In the genomic region with DNA sequence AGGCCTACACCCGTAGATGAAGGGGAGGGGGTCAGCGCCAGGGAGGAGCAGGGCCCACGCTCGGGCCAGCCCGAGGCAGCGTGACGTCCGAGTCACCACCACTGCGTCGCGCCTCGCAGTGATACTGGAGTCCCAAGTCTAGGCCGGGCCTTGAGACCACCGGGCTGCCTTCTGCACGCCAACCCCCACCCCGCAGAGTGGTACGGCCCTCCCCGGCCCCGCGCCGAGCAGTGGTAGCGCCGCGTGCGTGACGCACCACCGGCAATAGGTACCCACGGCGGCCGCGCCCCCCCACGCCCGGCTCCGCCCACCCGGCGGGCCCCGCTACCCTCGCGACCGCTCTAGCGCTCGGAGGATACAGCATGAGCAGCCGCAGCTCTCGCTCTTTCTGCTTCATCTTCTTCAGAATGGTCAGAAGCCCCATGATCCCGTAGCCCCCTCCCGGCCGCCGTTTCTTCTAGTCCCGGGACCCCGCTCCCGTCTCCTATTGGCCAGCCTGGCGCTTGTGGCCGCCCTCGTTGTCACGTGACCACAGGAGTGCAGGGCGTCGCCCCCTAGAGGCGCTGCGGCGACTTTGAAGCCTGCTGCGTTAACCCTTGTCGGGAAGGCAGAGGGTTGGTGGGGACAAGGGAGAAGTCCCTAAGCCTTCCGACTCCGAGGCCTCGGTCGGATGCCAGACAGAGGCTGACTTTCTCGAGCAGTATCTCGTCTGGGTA, we compare ENCODE assay signal across 8 mouse cellular contexts. TPM values are rescaled to one million over a fixed set of nuclear protein-coding genes. Genes with fewer than 3 reads are reported as not detected.
A peak's percentile ranks its signal among the peaks of the same experiment; 100 is the strongest.
DNase-seq lines count a peak whose midpoint lies in the region; ATAC-seq and TF ChIP-seq lines count a peak whose summit lies in the region.

A gene (plus strand): TSS at position 306 of the 716 bp plus-strand sequence.

- peak within 1 kb of the TSS; percentile 94 for H3K27ac ChIP-seq in heart, embryonic 13.5 days (replicated peaks)
- peak within 1 kb of the TSS; percentile 97 for H3K27ac ChIP-seq in liver, embryonic 12.5 days
- peak within 1 kb of the TSS; percentile 96 for H3K27ac ChIP-seq in stomach, embryonic 15.5 days

- peak within 1 kb of the TSS; percentile 88 for H3K4me2 ChIP-seq in heart, embryonic 13.5 days
- H3K4me2 ChIP-seq in liver, embryonic 12.5 days, result peak within 1 kb of the TSS; percentile 95
- peak within 1 kb of the TSS; percentile 88 for H3K4me2 ChIP-seq in stomach, embryonic 15.5 days

- H3ac ChIP-seq in C2C12 (ENCODE audit: control insufficient read depth, insufficient read length, low read depth), result peak within 1 kb of the TSS; percentile 97

- H3K79me3 ChIP-seq in C2C12 (ENCODE audit: low read depth), result no peaks in the 10 kb centered on the region

- no peaks in the 10 kb centered on the region for H3K9me3 ChIP-seq in erythroblast, embryonic 14.5 days (ENCODE audit: control insufficient read depth, low read length)
- H3K9me3 ChIP-seq in heart, embryonic 13.5 days, result no peaks in the 10 kb centered on the region
- H3K9me3 ChIP-seq in liver, embryonic 12.5 days (replicated peaks), result no peaks in the 10 kb centered on the region
- no peaks in the 10 kb centered on the region for H3K9me3 ChIP-seq in stomach, embryonic 15.5 days

- peak within 1 kb of the TSS; percentile 94 for H3K9ac ChIP-seq in heart, embryonic 13.5 days
- peak within 1 kb of the TSS; percentile 85 for H3K9ac ChIP-seq in liver, embryonic 12.5 days
- peak within 1 kb of the TSS; percentile 84 for H3K9ac ChIP-seq in stomach, embryonic 15.5 days

- peaks cover 8% of the 10 kb centered on the region for H3K79me2 ChIP-seq in C2C12 (ENCODE audit: control insufficient read depth, insufficient read depth)

- peak; percentile 99 for DNase-seq in brain, embryonic 14.5 days (ENCODE audit: low read depth)
- DNase-seq in kidney, postnatal 10 days, result peak; percentile 95
- peak; percentile 91 to 94 for DNase-seq in natural killer cell, adult 2 months (ENCODE audit: low spot score in 2 of 2)

- H3K4me3 ChIP-seq in C2C12 (ENCODE audit: insufficient read depth, poor library complexity, severe bottlenecking), result peak within 1 kb of the TSS; percentile 56
- peak within 1 kb of the TSS; percentile 96 for H3K4me3 ChIP-seq in erythroblast, embryonic 14.5 days (replicated peaks)
- H3K4me3 ChIP-seq in heart, embryonic 13.5 days, result peak within 1 kb of the TSS; percentile 68
- peak within 1 kb of the TSS; percentile 75 for H3K4me3 ChIP-seq in liver, embryonic 12.5 days
- H3K4me3 ChIP-seq in stomach, embryonic 15.5 days (replicated peaks), result peak within 1 kb of the TSS; percentile 78

- H3K27me3 ChIP-seq in C2C12 (ENCODE audit: control insufficient read depth, insufficient read depth, insufficient read length), result peaks cover 7% of the 10 kb centered on the region
- 0 out of 2 replicates have a peak, but pooled peaks cover 2% of the 10 kb centered on the region for H3K27me3 ChIP-seq in erythroblast, embryonic 14.5 days (ENCODE audit: control insufficient read depth)
- no peaks in the 10 kb centered on the region; the same call in 1 of the 2 replicates for H3K27me3 ChIP-seq in heart, embryonic 13.5 days (replicated peaks)
- peaks cover 6% of the 10 kb centered on the region; the same call in 1 of the 2 replicates for H3K27me3 ChIP-seq in liver, embryonic 12.5 days (replicated peaks)
- H3K27me3 ChIP-seq in stomach, embryonic 15.5 days (replicated peaks), result no peaks in the 10 kb centered on the region

- peak; percentile 88 for ATAC-seq in heart, embryonic 13.5 days (ENCODE audit: extremely low read depth, insufficient number of reproducible peaks, low FRiP score, low TSS enrichment)
- peak; percentile 90 for ATAC-seq in liver, embryonic 12.5 days
- peak; percentile 91 for ATAC-seq in stomach, embryonic 15.5 days (ENCODE audit: insufficient read depth, low FRiP score, low read depth)

- peaks cover 46% of the 10 kb centered on the region for H3K4me1 ChIP-seq in erythroblast, embryonic 14.5 days (ENCODE audit: control insufficient read depth)
- H3K4me1 ChIP-seq in heart, embryonic 13.5 days, result peaks cover 17% of the 10 kb centered on the region
- H3K4me1 ChIP-seq in liver, embryonic 12.5 days, result peaks cover 30% of the 10 kb centered on the region
- H3K4me1 ChIP-seq in stomach, embryonic 15.5 days, result peaks cover 7% of the 10 kb centered on the region

- WGBS in heart, embryonic 13.5 days, result under 1% methylated on average over 50 of the region's 68 CpGs
- WGBS in liver, embryonic 12.5 days (ENCODE audit: insufficient replicate concordance), result 2% methylated on average over 67 of the region's 68 CpGs
- WGBS in stomach, embryonic 15.5 days, result under 1% methylated on average over 65 of the region's 68 CpGs

- TF ChIP-seq CTCF in C2C12 (IDR thresholded peaks at IDR 0.05; ENCODE audit: control insufficient read depth, insufficient read depth, insufficient read length), result peak; percentile 92
- peak; percentile 87 for TF ChIP-seq CTCF in brain, embryonic 14.5 days (IDR thresholded peaks at IDR 0.05; ENCODE audit: borderline replicate concordance, extremely low read depth, insufficient read depth, insufficient read length)

- peak; percentile 54; the same call in 1 of the 2 replicates for TF ChIP-seq POLR2A in brain, embryonic 14.5 days (IDR thresholded peaks at IDR 0.05; ENCODE audit: borderline replicate concordance, extremely low read depth, insufficient read depth, insufficient read length, poor library complexity, severe bottlenecking)

- H3K36me3 ChIP-seq in C2C12 (ENCODE audit: control insufficient read depth, insufficient read depth), result no peaks in the 10 kb centered on the region
- peaks cover 35% of the 10 kb centered on the region for H3K36me3 ChIP-seq in erythroblast, embryonic 14.5 days (ENCODE audit: control insufficient read depth)
- H3K36me3 ChIP-seq in heart, embryonic 13.5 days, result peaks cover 21% of the 10 kb centered on the region
- peaks cover 23% of the 10 kb centered on the region for H3K36me3 ChIP-seq in liver, embryonic 12.5 days
- H3K36me3 ChIP-seq in stomach, embryonic 15.5 days, result 0 out of 2 replicates have a peak, but pooled peaks cover 5% of the 10 kb centered on the region

TF ChIP-seq in C2C12, 6 proteins besides CTCF, POLR2A, EP300 and RAD21:
- TF ChIP-seq MAX (IDR thresholded peaks at IDR 0.05) (peak; percentile 6), MYOG (IDR thresholded peaks at IDR 0.05; ENCODE audit: control insufficient read depth, extremely low read depth, insufficient read length) (no peak), USF1 (IDR thresholded peaks at IDR 0.05; ENCODE audit: low read depth) (peak; percentile 95), MYOD1 (IDR thresholded peaks at IDR 0.05; ENCODE audit: control insufficient read depth, insufficient read length, low read depth) (no peak), CEBPB (IDR thresholded peaks at IDR 0.05; ENCODE audit: low read depth) (no peak), FOSL1 (IDR thresholded peaks at IDR 0.05; ENCODE audit: insufficient read depth, low read length, poor library complexity, severe bottlenecking) (no peak)

RNA-seq across cellular contexts. Expression of the gene that starts here (rescaled TPM):
- 0.04 TPM for polyA plus RNA-seq in C2C12 (2012; fragmentation: generic; extraction: Trizol)
- 0.05 TPM in 2 replicates for polyA plus RNA-seq in brain, embryonic 14.5 days (2012; rRNA removed)
- polyA plus RNA-seq in erythroblast, embryonic 14.5 days (2012), result 0.03 TPM in 1 of 2 replicates, not detected in the other
- not detected in 2 replicates for polyA plus RNA-seq in heart, embryonic 13.5 days (2015; fragmentation: Nextera tagmentation; extraction: Ambion mirVana)
- polyA plus RNA-seq in liver, embryonic 12.5 days (2016; fragmentation: Nextera tagmentation; extraction: Ambion mirVana), result 0.10 and 0.15 TPM in 2 replicates
- 0.34 and 0.55 TPM in 2 replicates for polyA plus RNA-seq in stomach, embryonic 15.5 days (2015; fragmentation: Nextera tagmentation; extraction: Ambion mirVana)

Comparison
In these comparisons a context has a peak if more than half of its experiments do, and no peak if none do; other contexts are left out.
1. Peak in every context shown above with its lines: DNase-seq, ATAC-seq, H3K4me3 ChIP-seq and H3K27ac ChIP-seq.
2. Peak in DNase-seq in brain, embryonic 14.5 days; RNA of the gene not detected or under 1 TPM.
3. Peak in ATAC-seq, H3K4me3 ChIP-seq, H3K27ac ChIP-seq, H3K9ac ChIP-seq and H3K4me2 ChIP-seq in heart, embryonic 13.5 days; RNA of the gene not detected or under 1 TPM.
4. Peak in ATAC-seq, H3K4me3 ChIP-seq, H3K27ac ChIP-seq, H3K9ac ChIP-seq and H3K4me2 ChIP-seq in liver, embryonic 12.5 days; RNA of the gene not detected or under 1 TPM.
5. Peak in ATAC-seq, H3K4me3 ChIP-seq, H3K27ac ChIP-seq, H3K9ac ChIP-seq and H3K4me2 ChIP-seq in stomach, embryonic 15.5 days; RNA of the gene not detected or under 1 TPM.